Mouse (Mus musculus): ENCODE data around the gene Fer1l4. TPM values are rescaled to one million over a fixed set of nuclear protein-coding genes. Genes with fewer than 3 reads are reported as not detected.

The Fer1l4 gene
- polyA plus RNA-seq, 1 experiment from 2014 or later = not detected

DNA sequence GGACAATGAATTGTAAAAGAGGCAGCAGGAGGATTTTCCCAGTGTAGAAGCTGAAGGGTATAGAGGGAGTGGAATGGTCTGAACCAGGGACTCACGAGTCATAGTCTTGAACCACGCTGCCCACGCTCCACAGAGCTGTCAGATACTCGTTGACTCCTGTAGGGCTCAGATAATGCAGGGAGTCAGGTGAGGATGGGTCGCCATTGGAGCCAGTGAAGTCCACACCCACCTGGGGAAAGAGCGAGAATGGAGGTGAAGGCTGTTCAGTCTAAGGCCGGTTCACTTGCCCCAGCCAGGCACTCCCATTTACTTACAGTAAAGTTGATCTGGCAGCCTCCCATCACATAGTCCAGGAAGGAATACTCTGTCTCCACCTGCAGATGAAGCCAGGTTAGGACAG is 24.7 kb upstream of the Fer1l4 start:
- Histone ChIP-seq H3K27me3 (ENCODE audit: control insufficient read depth, insufficient read depth, low read length) (no peaks in the 10 kb centered on the region), H3K9ac (ENCODE audit: low read length) (no peak overlapping the region), H3K4me1 (ENCODE audit: control insufficient read depth, insufficient read depth, low read length) (no peaks in the 10 kb centered on the region), H3K4me2 (ENCODE audit: low read depth) (no peak overlapping the region), H3K4me3 (ENCODE audit: low read depth, low read length) (no peak overlapping the region), H3K9me3 (ENCODE audit: control insufficient read depth, low read length) (no peaks in the 10 kb centered on the region), H3K27ac (ENCODE audit: low read depth, low read length) (no peak overlapping the region), H3K36me3 (ENCODE audit: control insufficient read depth, insufficient read depth, low read length) (peaks cover 30% of the 10 kb centered on the region)
- WGBS = 92% methylated on average over 7 of the region's 7 CpGs
- DNase-seq (ENCODE audit: low spot score) (no peak), ATAC-seq (ENCODE audit: insufficient read depth, low FRiP score, low TSS enrichment) (no peak)

GRCm38 (mm10) chr2:156073725-156074124 is 21.0 kb upstream of the Fer1l4 start:
- no peak for DNase-seq (ENCODE audit: low spot score)
- no peak overlapping the region for H3K27ac ChIP-seq (ENCODE audit: low read depth, low read length)
- no peak overlapping the region for H3K4me2 ChIP-seq (ENCODE audit: low read depth)
- H3K4me3 ChIP-seq (ENCODE audit: low read depth, low read length) = no peak overlapping the region
- H3K9ac ChIP-seq (ENCODE audit: low read length) = no peak overlapping the region
- H3K27me3 ChIP-seq (ENCODE audit: control insufficient read depth, insufficient read depth, low read length) = no peaks in the 10 kb centered on the region
- peaks cover 36% of the 10 kb centered on the region for H3K36me3 ChIP-seq (ENCODE audit: control insufficient read depth, insufficient read depth, low read length)
- no peak for ATAC-seq (ENCODE audit: insufficient read depth, low FRiP score, low TSS enrichment)
- no peaks in the 10 kb centered on the region for H3K4me1 ChIP-seq (ENCODE audit: control insufficient read depth, insufficient read depth, low read length)
- WGBS = 97% methylated on average over 15 of the region's 15 CpGs
- H3K9me3 ChIP-seq (ENCODE audit: control insufficient read depth, low read length) = no peaks in the 10 kb centered on the region

DNA sequence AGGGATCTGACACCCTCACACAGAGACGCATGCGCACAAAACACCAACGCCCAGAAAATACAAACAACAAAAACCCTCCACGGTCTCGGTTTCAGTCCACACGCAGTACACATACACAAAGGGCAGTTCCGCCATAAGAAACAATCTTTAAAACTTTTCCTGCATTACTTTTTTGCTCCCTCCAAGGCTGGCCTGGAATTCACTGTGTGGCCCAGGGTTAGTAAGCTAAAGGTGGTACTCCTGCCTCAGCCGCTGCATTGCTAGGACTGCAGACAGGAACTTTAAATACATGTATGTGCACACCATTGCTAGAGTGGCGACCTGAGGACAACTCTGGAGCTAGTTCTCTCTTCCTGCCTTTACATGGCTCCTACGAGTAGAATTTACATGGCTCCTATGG is 18.5 kb upstream of the Fer1l4 start:
- 97% methylated on average over 10 of the region's 10 CpGs for WGBS
- no peak overlapping the region for H3K4me2 ChIP-seq (ENCODE audit: low read depth)

DNA sequence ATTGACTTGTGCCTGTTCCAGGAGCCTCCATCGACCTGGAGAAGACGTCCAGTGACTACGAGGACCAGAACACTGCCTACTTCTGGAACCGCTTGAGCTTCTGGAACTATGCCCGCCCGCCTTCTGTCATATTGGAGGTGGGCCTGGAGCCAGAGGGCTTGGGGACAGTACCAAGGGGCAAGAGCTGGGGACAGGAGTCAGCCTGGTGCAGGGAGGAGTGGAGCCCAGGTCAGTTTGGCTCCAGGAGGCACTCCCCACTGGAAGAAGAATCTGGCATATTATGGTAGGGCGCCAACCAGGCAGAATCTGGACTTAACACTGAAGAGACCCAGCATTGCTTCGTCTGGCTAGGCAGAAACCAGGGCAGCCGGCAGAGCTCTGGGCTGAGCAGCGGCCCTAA is 15.2 kb upstream of the Fer1l4 start:
- no peak for ATAC-seq (ENCODE audit: insufficient read depth, low FRiP score, low TSS enrichment)
- Histone ChIP-seq H3K4me1 (ENCODE audit: control insufficient read depth, insufficient read depth, low read length) (peaks cover 8% of the 10 kb centered on the region; the same call in 1 of the 2 replicates), H3K4me2 (ENCODE audit: low read depth) (no peak overlapping the region), H3K27me3 (ENCODE audit: control insufficient read depth, insufficient read depth, low read length) (no peaks in the 10 kb centered on the region), H3K4me3 (ENCODE audit: low read depth, low read length) (no peak overlapping the region), H3K9me3 (ENCODE audit: control insufficient read depth, low read length) (no peaks in the 10 kb centered on the region), H3K27ac (ENCODE audit: low read depth, low read length) (no peak overlapping the region), H3K36me3 (ENCODE audit: control insufficient read depth, insufficient read depth, low read length) (peaks cover 6% of the 10 kb centered on the region; the same call in 1 of the 2 replicates), H3K9ac (ENCODE audit: low read length) (no peak overlapping the region)
- no peak for DNase-seq (ENCODE audit: low spot score)
- 94% methylated on average over 10 of the region's 10 CpGs for WGBS

More for the DNA sequence above, 18.5 kb upstream of the Fer1l4 start:
- Histone ChIP-seq H3K9me3 (ENCODE audit: control insufficient read depth, low read length) (no peaks in the 10 kb centered on the region), H3K4me3 (ENCODE audit: low read depth, low read length) (no peak overlapping the region), H3K27me3 (ENCODE audit: control insufficient read depth, insufficient read depth, low read length) (no peaks in the 10 kb centered on the region), H3K9ac (ENCODE audit: low read length) (no peak overlapping the region), H3K27ac (ENCODE audit: low read depth, low read length) (no peak overlapping the region), H3K4me1 (ENCODE audit: control insufficient read depth, insufficient read depth, low read length) (0 out of 2 replicates have a peak, but pooled peaks cover under 1% of the 10 kb centered on the region), H3K36me3 (ENCODE audit: control insufficient read depth, insufficient read depth, low read length) (peaks cover 25% of the 10 kb centered on the region)
- ATAC-seq (ENCODE audit: insufficient read depth, low FRiP score, low TSS enrichment) = no peak
- no peak for DNase-seq (ENCODE audit: low spot score)

- no peaks in the 10 kb centered on the region for H3K27me3 ChIP-seq (ENCODE audit: control insufficient read depth, insufficient read depth, low read length)
- peak overlapping the region; percentile 95 for H3K4me2 ChIP-seq (ENCODE audit: low read depth)
- H3K36me3 ChIP-seq (ENCODE audit: control insufficient read depth, insufficient read depth, low read length) = peaks cover 4% of the 10 kb centered on the region; the same call in 1 of the 2 replicates
- H3K4me3 ChIP-seq (ENCODE audit: low read depth, low read length) = peak overlapping the region; percentile 69
- ATAC-seq (ENCODE audit: insufficient read depth, low FRiP score, low TSS enrichment) (no peak), DNase-seq (ENCODE audit: low spot score) (no peak)
- 38% methylated on average over 10 of the region's 10 CpGs for WGBS
- peak overlapping the region; percentile 92 for H3K9ac ChIP-seq (ENCODE audit: low read length)
- H3K4me1 ChIP-seq (ENCODE audit: control insufficient read depth, insufficient read depth, low read length) = peaks cover 8% of the 10 kb centered on the region; the same call in 1 of the 2 replicates
- no peaks in the 10 kb centered on the region for H3K9me3 ChIP-seq (ENCODE audit: control insufficient read depth, low read length)
- no peak overlapping the region for H3K27ac ChIP-seq (ENCODE audit: low read depth, low read length)
Observed at GRCm38 (mm10) chr2:156066126-156066525, 13.4 kb upstream of the Fer1l4 start.

DNA sequence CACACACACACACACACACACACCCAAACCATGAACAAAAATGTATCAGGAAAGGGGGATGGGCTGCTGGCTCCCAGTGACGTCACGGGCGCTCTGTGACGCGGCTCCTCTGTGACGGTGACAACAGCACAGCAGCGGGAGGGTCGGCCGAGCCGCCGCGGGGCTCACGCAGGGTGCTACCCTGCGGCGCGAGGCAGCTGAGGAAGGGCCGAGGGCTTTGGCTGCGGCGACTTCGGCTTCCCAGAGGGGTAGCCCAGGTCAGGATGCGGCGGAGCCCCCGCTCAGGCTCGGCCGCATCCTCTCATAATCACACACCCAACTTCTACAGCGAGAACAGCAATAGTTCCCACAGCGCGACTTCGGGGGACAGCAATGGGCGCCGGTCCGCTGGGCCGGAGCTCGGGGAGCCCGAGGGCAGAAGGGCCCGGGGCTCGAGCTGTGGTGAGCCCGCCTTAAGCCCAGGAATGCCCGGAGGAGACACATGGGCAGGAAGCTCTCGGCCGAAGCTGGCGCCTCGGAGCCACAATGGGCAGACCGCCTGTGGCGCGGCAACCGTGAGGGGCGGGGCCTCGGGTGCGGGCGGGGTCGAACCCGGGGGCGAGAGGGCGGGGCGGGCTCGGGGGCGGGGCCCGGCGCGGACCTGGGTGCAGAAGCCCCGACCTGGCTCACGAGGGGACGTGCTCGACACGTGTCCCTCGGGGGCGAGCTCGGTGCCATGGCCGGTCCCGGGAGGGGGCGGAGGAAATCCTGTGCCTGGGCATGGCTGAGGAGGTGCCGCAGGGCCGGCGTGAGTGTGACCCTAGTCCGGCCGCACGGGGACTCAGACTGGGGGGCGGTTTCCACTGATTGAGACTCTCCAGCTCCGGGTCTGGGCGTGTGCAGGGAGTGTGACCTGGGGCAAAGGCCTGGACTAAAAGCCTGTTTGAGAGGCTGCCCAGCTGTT is 12.6 kb upstream of the Fer1l4 start, which contains the start of gene Spag4:
Gene Spag4, plus strand, starts transcription at position 77 of the 943 bp plus-strand sequence.
- Histone ChIP-seq H3K9me3 (ENCODE audit: control insufficient read depth, low read length) (no peaks in the 10 kb centered on the region), H3K4me1 (ENCODE audit: control insufficient read depth, insufficient read depth, low read length) (peaks cover 8% of the 10 kb centered on the region; the same call in 1 of the 2 replicates), H3K4me3 (ENCODE audit: low read depth, low read length) (peak within 1 kb of the TSS; percentile 69), H3K27ac (ENCODE audit: low read depth, low read length) (peak within 1 kb of the TSS; percentile 67; the same call in 1 of the 2 replicates), H3K4me2 (ENCODE audit: low read depth) (peak within 1 kb of the TSS; percentile 95), H3K27me3 (ENCODE audit: control insufficient read depth, insufficient read depth, low read length) (no peaks in the 10 kb centered on the region), H3K9ac (ENCODE audit: low read length) (peak within 1 kb of the TSS; percentile 92), H3K36me3 (ENCODE audit: control insufficient read depth, insufficient read depth, low read length) (peaks cover 2% of the 10 kb centered on the region; the same call in 1 of the 2 replicates)
- ATAC-seq (ENCODE audit: insufficient read depth, low FRiP score, low TSS enrichment) (peak; percentile 77), DNase-seq (ENCODE audit: low spot score) (peak; percentile 83)
- WGBS = under 1% methylated on average over 67 of the region's 81 CpGs

DNA sequence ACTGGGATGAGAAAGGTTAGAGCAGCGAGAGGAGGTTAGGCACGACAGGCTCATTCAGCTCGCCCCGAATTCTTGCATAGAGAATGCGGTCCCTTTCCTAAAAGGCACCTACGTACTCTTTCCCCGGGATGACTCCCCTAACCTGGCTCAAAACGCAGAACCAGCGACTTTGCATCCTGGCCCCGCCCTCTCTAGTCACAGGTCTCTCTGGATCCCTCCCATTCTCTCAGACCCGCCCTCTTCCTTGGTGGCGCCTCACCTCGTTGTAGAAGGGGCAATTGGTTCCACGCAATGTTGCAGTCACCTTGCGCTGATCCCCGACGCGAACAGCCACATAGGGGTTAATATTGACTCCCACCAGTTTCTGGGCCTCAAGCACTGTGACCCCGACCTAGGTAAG is 4.8 kb downstream of the Fer1l4 start:
- no peak for DNase-seq (ENCODE audit: low spot score)
- Histone ChIP-seq H3K4me1 (ENCODE audit: control insufficient read depth, insufficient read depth, low read length) (no peaks in the 10 kb centered on the region), H3K9me3 (ENCODE audit: control insufficient read depth, low read length) (no peaks in the 10 kb centered on the region), H3K4me2 (ENCODE audit: low read depth) (peak overlapping the region; percentile 7; the same call in 1 of the 2 replicates), H3K36me3 (ENCODE audit: control insufficient read depth, insufficient read depth, low read length) (no peaks in the 10 kb centered on the region), H3K9ac (ENCODE audit: low read length) (no peak overlapping the region), H3K4me3 (ENCODE audit: low read depth, low read length) (no peak overlapping the region), H3K27ac (ENCODE audit: low read depth, low read length) (no peak overlapping the region), H3K27me3 (ENCODE audit: control insufficient read depth, insufficient read depth, low read length) (no peaks in the 10 kb centered on the region)
- ATAC-seq (ENCODE audit: insufficient read depth, low FRiP score, low TSS enrichment) = no peak
- WGBS = 7% methylated on average over 19 of the region's 19 CpGs

DNA sequence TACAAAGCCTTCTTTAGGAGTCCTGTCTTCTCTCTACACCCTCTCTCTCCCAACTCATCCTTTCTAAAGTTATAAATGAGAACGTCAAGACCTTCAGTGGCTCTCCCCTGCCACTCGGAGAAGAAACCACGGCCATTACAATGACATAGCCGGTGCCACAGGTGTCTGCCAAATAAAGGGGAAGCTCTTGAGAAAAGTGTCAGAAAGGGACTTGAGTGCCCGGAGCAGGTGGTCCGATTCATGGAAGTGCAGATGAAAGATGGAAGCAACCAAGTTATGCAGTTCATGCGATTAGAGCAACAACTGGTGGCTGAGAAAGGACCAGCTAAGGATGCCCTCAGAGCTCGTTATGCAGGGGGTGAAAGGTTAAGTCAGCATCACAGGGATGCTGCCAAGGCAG is 9.8 kb downstream of the Fer1l4 start:
- Histone ChIP-seq H3K9me3 (ENCODE audit: control insufficient read depth, low read length) (no peaks in the 10 kb centered on the region), H3K27me3 (ENCODE audit: control insufficient read depth, insufficient read depth, low read length) (no peaks in the 10 kb centered on the region)
- ATAC-seq (ENCODE audit: insufficient read depth, low FRiP score, low TSS enrichment) = no peak

More for the DNA sequence above, 9.8 kb downstream of the Fer1l4 start:
- Histone ChIP-seq H3K9ac (ENCODE audit: low read length) (no peak overlapping the region), H3K4me1 (ENCODE audit: control insufficient read depth, insufficient read depth, low read length) (no peaks in the 10 kb centered on the region), H3K36me3 (ENCODE audit: control insufficient read depth, insufficient read depth, low read length) (no peaks in the 10 kb centered on the region), H3K4me2 (ENCODE audit: low read depth) (no peak overlapping the region), H3K4me3 (ENCODE audit: low read depth, low read length) (no peak overlapping the region), H3K27ac (ENCODE audit: low read depth, low read length) (no peak overlapping the region)
- DNase-seq (ENCODE audit: low spot score) = no peak
- WGBS = 83% methylated on average over 8 of the region's 8 CpGs
